Mouse (Mus musculus): ENCODE results near the gene Grm4. TPM values are rescaled to one million over a fixed set of nuclear protein-coding genes. Genes with fewer than 3 reads are reported as not detected.

Grm4 gene
- polyA plus RNA-seq, 1 experiment from 2014 or later: 0.96 TPM

DNA sequence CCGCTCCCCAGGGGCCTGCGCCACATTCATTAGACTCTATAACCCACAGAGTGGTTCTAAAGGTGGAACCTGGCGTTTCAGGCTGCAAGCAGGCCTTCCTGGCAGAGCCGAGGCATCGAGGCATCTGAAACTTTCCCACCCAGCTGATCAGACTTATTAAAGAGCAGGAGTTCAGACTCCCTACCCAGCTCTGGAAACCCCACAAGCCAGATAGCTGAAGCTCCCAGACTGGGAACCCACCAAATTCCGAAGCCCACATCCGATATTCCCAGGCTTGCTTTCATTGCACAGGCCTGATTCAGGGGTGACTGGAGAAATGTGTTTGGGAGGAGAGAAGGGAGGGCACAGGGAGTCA lies 13.6 kb downstream of the Grm4 start:
- 88% methylated on average over 7 of the region's 7 CpGs for WGBS

GRCm38 (mm10) chr17:27506871-27507590 lies 14.2 kb downstream of the Grm4 start:
- no peak overlapping the region for H3K27ac ChIP-seq (replicated peaks)
- WGBS: 81% methylated on average over 7 of the region's 7 CpGs
- H3K36me3 ChIP-seq (replicated peaks): no peaks in the 10 kb centered on the region
- H3K9me3 ChIP-seq: no peaks in the 10 kb centered on the region
- peaks cover 96% of the 10 kb centered on the region for H3K27me3 ChIP-seq (replicated peaks; ENCODE audit: low read depth, poor library complexity, severe bottlenecking)
- H3K4me1 ChIP-seq: peaks cover 70% of the 10 kb centered on the region
- no peak for DNase-seq (ENCODE audit: low spot score)
- H3K4me3 ChIP-seq: no peak overlapping the region

More for the DNA sequence above, 13.6 kb downstream of the Grm4 start:
- H3K27ac ChIP-seq (replicated peaks): no peak overlapping the region
- H3K27me3 ChIP-seq (replicated peaks; ENCODE audit: low read depth, poor library complexity, severe bottlenecking): peaks cover 96% of the 10 kb centered on the region
- H3K4me1 ChIP-seq: peaks cover 70% of the 10 kb centered on the region
- DNase-seq (ENCODE audit: low spot score): no peak
- no peaks in the 10 kb centered on the region for H3K9me3 ChIP-seq
- H3K4me3 ChIP-seq: no peak overlapping the region
- no peaks in the 10 kb centered on the region for H3K36me3 ChIP-seq (replicated peaks)

GRCm38 (mm10) chr17:27506362-27506761 lies 14.8 kb downstream of the Grm4 start:
- H3K27me3 ChIP-seq (replicated peaks; ENCODE audit: low read depth, poor library complexity, severe bottlenecking): peaks cover 96% of the 10 kb centered on the region
- H3K27ac ChIP-seq (replicated peaks): peak overlapping the region; percentile 78; the same call in 1 of the 2 replicates
- no peaks in the 10 kb centered on the region for H3K36me3 ChIP-seq (replicated peaks)
- no peak overlapping the region for H3K4me3 ChIP-seq
- no peak for DNase-seq (ENCODE audit: low spot score)
- H3K9me3 ChIP-seq: no peaks in the 10 kb centered on the region
- H3K4me1 ChIP-seq: peaks cover 71% of the 10 kb centered on the region
- WGBS: 43% methylated on average over 11 of the region's 11 CpGs

GRCm38 (mm10) chr17:27505221-27505881 lies 15.9 kb downstream of the Grm4 start:
- Histone ChIP-seq H3K36me3 (replicated peaks) (no peaks in the 10 kb centered on the region), H3K4me3 (peak overlapping the region; percentile 33), H3K4me1 (peaks cover 78% of the 10 kb centered on the region), H3K27ac (replicated peaks) (peak overlapping the region; percentile 78), H3K9me3 (no peaks in the 10 kb centered on the region), H3K27me3 (replicated peaks; ENCODE audit: low read depth, poor library complexity, severe bottlenecking) (peaks cover 95% of the 10 kb centered on the region)
- WGBS: 14% methylated on average over 10 of the region's 10 CpGs
- DNase-seq (ENCODE audit: low spot score): peak; percentile 86

GRCm38 (mm10) chr17:27503869-27504268 lies 17.3 kb downstream of the Grm4 start:
- H3K4me3 ChIP-seq: no peak overlapping the region
- peak overlapping the region; percentile 52; the same call in 1 of the 2 replicates for H3K27ac ChIP-seq (replicated peaks)
- 75% methylated on average over 7 of the region's 7 CpGs for WGBS
- no peak for DNase-seq (ENCODE audit: low spot score)
- H3K9me3 ChIP-seq: no peaks in the 10 kb centered on the region
- H3K36me3 ChIP-seq (replicated peaks): no peaks in the 10 kb centered on the region
- H3K27me3 ChIP-seq (replicated peaks; ENCODE audit: low read depth, poor library complexity, severe bottlenecking): peaks cover 89% of the 10 kb centered on the region
- H3K4me1 ChIP-seq: peaks cover 85% of the 10 kb centered on the region

DNA sequence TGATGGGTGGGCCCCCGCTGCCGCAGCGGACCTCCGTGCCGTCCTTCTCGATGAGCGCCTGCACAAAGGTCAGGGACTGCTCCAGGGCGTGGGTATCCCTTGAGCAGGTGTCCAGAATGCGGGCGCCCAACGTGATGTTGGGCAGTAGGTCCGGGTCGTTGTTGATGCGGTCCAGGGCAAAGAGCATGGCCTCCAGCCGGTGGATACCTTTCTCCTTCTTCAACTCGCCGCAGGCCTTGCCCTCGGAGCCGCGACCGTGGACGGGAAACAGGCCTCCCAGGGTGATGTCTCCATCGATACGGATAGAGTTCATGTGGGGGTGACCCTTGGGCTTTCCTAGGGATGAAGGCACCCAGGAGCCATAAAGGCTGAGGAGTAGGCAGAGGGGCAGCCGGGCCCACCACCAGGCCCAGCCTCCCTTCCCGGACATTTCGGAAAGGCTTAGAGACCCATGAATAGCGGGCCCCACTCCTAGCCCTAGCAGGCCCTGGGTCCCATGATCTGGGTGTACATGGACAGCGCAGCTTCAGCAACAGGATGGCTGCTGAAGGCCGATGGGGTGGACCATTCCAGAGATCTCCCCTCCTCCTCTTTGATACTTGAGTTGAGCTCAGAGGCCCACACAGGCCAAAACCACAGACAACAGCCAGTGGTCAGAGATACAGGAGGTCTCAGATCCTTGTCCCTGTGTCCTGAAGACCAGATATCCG lies 18.3 kb downstream of the Grm4 start:
- 53% methylated on average over 31 of the region's 31 CpGs for WGBS
- Histone ChIP-seq H3K4me1 (peaks cover 86% of the 10 kb centered on the region), H3K4me3 (peak overlapping the region; percentile 37; the same call in 1 of the 2 replicates)

GRCm38 (mm10) chr17:27502288-27502687 lies 18.9 kb downstream of the Grm4 start:
- 22% methylated on average over 14 of the region's 14 CpGs for WGBS
- peak overlapping the region; percentile 78 for H3K27ac ChIP-seq (replicated peaks)
- H3K36me3 ChIP-seq (replicated peaks): no peaks in the 10 kb centered on the region
- H3K9me3 ChIP-seq: no peaks in the 10 kb centered on the region
- H3K27me3 ChIP-seq (replicated peaks; ENCODE audit: low read depth, poor library complexity, severe bottlenecking): peaks cover 73% of the 10 kb centered on the region
- peak overlapping the region; percentile 37; the same call in 1 of the 2 replicates for H3K4me3 ChIP-seq
- no peak for DNase-seq (ENCODE audit: low spot score)
- peaks cover 86% of the 10 kb centered on the region for H3K4me1 ChIP-seq

More for the DNA sequence above, 18.3 kb downstream of the Grm4 start:
- H3K9me3 ChIP-seq: no peaks in the 10 kb centered on the region
- peak overlapping the region; percentile 78 for H3K27ac ChIP-seq (replicated peaks)
- no peak for DNase-seq (ENCODE audit: low spot score)
- peaks cover 79% of the 10 kb centered on the region for H3K27me3 ChIP-seq (replicated peaks; ENCODE audit: low read depth, poor library complexity, severe bottlenecking)
- H3K36me3 ChIP-seq (replicated peaks): no peaks in the 10 kb centered on the region

DNA sequence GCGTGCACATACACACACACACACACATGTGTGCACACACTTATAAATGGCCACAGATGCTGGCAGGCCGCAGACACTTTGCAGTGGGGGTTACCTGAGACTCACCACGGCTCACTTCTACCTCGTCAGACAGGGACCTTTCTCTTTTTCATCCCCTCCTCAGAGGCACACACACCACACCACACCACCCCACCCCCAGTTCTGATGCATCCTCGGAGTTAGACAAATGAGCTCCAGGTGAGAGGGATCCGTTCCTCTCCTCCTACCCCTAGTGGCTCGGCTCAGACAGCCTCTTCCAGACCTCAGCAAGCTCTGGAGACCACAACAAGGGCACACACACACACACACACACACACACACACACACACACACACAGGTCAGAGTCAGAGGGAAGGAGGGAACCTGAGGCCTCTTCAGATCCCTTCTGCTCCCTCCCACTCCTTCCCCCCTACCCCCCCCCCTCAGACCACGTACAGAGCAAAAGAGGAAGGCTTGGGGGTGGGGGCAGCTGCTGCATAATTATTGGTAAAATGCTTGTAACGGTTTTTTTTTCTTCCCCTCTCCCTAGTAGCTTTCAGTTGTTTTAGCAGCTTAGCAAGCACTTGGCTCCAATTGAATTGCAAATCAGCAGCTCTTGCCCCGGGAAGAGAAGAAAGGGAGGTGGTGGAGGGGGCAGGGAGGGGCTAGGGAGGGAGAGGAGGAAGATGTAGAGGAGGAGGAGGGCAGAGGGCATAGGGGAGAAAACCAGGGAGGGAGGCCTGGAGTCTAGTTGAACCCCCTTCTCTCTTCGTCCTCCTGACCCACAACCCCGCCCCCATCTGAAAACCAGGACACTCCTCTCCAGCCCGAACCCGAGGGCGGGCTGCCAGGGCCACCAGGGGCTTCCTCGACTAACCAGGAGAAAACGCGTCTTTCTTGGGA lies 19.6 kb downstream of the Grm4 start:
- Histone ChIP-seq H3K4me3 (peak overlapping the region; percentile 37), H3K9me3 (no peaks in the 10 kb centered on the region), H3K4me1 (peaks cover 82% of the 10 kb centered on the region), H3K27me3 (replicated peaks; ENCODE audit: low read depth, poor library complexity, severe bottlenecking) (peaks cover 66% of the 10 kb centered on the region), H3K36me3 (replicated peaks) (no peaks in the 10 kb centered on the region), H3K27ac (replicated peaks) (peak overlapping the region; percentile 78)
- WGBS: 8% methylated on average over 18 of the region's 18 CpGs
- peak; percentile 78 for DNase-seq (ENCODE audit: low spot score)

DNA sequence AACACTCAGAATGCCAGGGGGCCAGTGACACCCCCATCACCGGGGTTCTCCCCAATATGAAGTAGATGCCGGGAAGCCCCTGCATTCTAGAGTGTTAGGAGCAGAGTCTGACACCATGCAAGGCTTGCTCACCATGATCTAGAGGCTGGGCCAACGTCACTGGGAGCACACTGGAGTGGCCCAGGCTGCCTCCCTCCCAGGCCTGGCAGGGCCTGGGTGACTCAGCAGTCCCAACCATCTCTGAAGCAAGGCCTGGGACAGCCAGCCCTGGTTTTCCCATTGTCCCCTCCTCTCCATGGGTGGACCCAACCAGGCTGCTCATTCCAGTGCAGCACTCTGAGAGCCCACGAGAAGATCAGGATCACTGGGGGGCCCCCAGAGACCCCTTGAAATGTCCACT lies 20.4 kb downstream of the Grm4 start:
- H3K9me3 ChIP-seq: no peaks in the 10 kb centered on the region
- peaks cover 78% of the 10 kb centered on the region for H3K4me1 ChIP-seq
- H3K4me3 ChIP-seq: peak overlapping the region; percentile 37
- 40% methylated on average over 4 of the region's 4 CpGs for WGBS
- no peak for DNase-seq (ENCODE audit: low spot score)
- H3K27ac ChIP-seq (replicated peaks): peak overlapping the region; percentile 78
- H3K36me3 ChIP-seq (replicated peaks): no peaks in the 10 kb centered on the region
- H3K27me3 ChIP-seq (replicated peaks; ENCODE audit: low read depth, poor library complexity, severe bottlenecking): peaks cover 58% of the 10 kb centered on the region

GRCm38 (mm10) chr17:27499080-27499479 lies 22.1 kb downstream of the Grm4 start:
- Histone ChIP-seq H3K4me1 (peaks cover 76% of the 10 kb centered on the region), H3K27me3 (replicated peaks; ENCODE audit: low read depth, poor library complexity, severe bottlenecking) (peaks cover 56% of the 10 kb centered on the region), H3K36me3 (replicated peaks) (no peaks in the 10 kb centered on the region), H3K4me3 (no peak overlapping the region), H3K9me3 (no peaks in the 10 kb centered on the region), H3K27ac (replicated peaks) (peak overlapping the region; percentile 36)
- 70% methylated on average over 13 of the region's 13 CpGs for WGBS
- DNase-seq (ENCODE audit: low spot score): no peak

GRCm38 (mm10) chr17:27497798-27498197 lies 23.4 kb downstream of the Grm4 start:
- H3K9me3 ChIP-seq: no peaks in the 10 kb centered on the region
- H3K36me3 ChIP-seq (replicated peaks): no peaks in the 10 kb centered on the region
- no peak for DNase-seq (ENCODE audit: low spot score)
- H3K4me1 ChIP-seq: peaks cover 71% of the 10 kb centered on the region
- no peak overlapping the region for H3K27ac ChIP-seq (replicated peaks)
- peaks cover 43% of the 10 kb centered on the region for H3K27me3 ChIP-seq (replicated peaks; ENCODE audit: low read depth, poor library complexity, severe bottlenecking)
- WGBS: 76% methylated on average over 5 of the region's 5 CpGs
- H3K4me3 ChIP-seq: no peak overlapping the region
